Mouse (Mus musculus) lung, adult 2 months (tissue): ENCODE measurements around the gene Serpini2.

Experiments
- CTCF ChIP-seq: fragments of 200-500 bp; IDR thresholded peaks from 2 replicates; pipeline ENCODE4 v1.5.1; 2011; ENCODE audit warnings: mild to moderate bottlenecking, low read length, control low read depth; ENCODE audit not compliant: insufficient read depth
- POLR2A ChIP-seq: fragments of 200-500 bp; IDR thresholded peaks from 2 replicates; pipeline ENCODE4 v1.6.1; 2011; ENCODE audit warnings: low read depth, mild to moderate bottlenecking, control low read depth, low read length, borderline replicate concordance; ENCODE audit errors: extremely low read depth

- TF ChIP-seq CTCF (no peak), POLR2A (no peak)
These were observed 34.7 kb upstream of the Serpini2 start for GRCm38 (mm10) chr3:75304621-75305020.
